Mouse (Mus musculus) megakaryocyte-erythroid progenitor cell, adult 5-6 weeks (primary cell): ENCODE data around the gene Olfr1441. TPM values are rescaled to one million over a fixed set of nuclear protein-coding genes. Genes with fewer than 3 reads are reported as not detected.

Experiments used
- ATAC-seq: replicated peaks from 2 replicates; pipeline ENCODE4 v1.8.0; 2016; ENCODE audit warnings: mild to moderate bottlenecking, inconsistent platforms; ENCODE audit not compliant: severe bottlenecking, poor library complexity, low FRiP score, low TSS enrichment
- total RNA-seq, 2 experiments: library from RNA; stranded (forward) in 1 of 2; stranded (reverse) in 1 of 2; fragments of 200-1000, 215-1000 nt in 1 of 2; fragments of >200 nt in 1 of 2; fragmentation: Nextera tagmentation in 1 of 2; gene quantifications; 2 replicates each; pipeline ENCODE4 v1.2.3; 2014 to 2017

Gene Olfr1441
- total RNA-seq, 2 experiments from 2014 or later: not detected

- ATAC-seq: no peak
Observed at GRCm38 (mm10) chr19:12460282-12461249, 43.3 kb downstream of the Olfr1441 start, which contains the start of gene Mpeg1. Mpeg1 (plus strand) TSS chr19:12460779.

DNA sequence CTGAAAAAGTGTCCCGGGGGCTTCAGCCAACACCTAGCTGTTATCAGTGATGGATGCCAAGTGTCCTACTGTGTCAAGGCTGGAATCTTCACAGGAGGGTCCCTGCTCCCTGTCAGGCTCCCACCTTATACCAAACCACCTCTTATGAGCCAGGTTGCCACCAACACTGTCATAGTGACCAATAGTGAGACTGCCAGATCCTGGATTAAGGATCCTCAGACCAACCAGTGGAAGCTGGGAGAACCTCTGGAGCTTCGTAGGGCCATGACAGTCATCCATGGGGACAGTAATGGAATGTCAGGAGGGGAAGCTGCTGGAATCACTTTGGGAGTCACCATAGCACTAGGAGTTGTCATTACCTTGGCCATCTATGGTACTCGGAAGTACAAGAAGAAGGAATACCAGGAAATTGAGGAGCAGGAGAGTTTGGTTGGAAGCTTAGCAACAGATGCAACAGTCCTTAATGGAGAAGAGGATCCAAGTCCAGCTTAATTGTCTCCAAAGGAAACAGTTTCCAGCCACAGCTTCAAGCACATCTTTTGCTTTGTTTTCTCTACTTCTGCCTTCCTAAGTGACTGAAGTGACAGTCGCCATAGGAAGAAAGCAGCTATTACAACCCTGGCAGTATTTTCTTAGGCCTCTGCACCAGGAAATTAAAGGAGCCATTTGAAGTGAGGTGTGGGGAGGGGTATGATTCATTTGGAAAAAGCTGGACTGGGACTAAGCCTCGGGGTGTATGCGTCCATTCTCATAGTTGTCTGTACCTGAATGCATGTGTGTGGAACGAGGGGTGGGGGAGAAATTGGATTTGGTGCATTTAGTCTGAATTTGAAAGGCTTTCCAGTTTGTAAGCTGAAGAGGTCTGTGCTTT, 45.9 kb downstream of the Olfr1441 start:
- ATAC-seq: no peak

GRCm38 (mm10) chr19:12463722-12464035, 46.4 kb downstream of the Olfr1441 start:
- no peak for ATAC-seq

DNA sequence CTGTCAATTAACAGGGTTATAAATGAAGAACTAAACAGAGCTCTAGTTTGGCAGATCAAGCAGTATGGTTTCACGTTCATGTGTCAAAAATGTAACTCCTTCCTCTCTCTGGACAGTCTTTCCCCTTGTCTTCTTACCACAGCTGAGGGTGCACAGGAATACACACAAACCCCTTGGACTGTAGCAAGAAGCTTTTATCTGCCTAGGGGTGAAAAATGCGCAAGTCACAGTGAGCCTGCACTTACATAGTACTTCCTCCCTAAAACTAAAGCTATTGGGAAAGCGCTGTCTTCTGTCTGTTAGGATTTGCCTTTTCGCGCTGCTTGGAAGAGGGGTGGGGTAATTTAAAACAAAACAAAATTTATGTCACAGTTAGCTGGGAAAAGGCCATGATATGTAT, 46.9 kb downstream of the Olfr1441 start:
- ATAC-seq: no peak

DNA sequence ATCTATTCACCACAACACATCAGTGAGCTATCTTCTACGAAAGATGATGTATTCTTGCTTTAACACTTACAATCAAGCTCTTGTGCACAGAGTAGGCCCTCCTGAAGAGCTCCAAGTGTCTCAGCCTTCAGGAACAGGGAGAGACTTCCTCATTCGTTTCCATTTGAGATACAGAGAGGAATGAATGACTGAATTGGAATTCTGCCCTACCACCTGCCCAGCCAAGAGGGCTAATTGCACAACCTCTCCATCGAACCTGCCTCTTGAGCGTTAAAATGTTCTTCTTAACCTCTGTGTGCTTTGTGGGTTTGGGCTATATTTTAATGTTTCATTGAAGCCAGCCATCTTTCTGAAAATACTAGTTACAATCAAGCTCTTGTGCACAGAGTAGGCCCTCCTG, 47.4 kb downstream of the Olfr1441 start:
- no peak for ATAC-seq

GRCm38 (mm10) chr19:12465530-12466144, 48.4 kb downstream of the Olfr1441 start:
- no peak for ATAC-seq

- ATAC-seq: peak; percentile 73
Observed at GRCm38 (mm10) chr19:12466204-12466603, 49.0 kb downstream of the Olfr1441 start.

DNA sequence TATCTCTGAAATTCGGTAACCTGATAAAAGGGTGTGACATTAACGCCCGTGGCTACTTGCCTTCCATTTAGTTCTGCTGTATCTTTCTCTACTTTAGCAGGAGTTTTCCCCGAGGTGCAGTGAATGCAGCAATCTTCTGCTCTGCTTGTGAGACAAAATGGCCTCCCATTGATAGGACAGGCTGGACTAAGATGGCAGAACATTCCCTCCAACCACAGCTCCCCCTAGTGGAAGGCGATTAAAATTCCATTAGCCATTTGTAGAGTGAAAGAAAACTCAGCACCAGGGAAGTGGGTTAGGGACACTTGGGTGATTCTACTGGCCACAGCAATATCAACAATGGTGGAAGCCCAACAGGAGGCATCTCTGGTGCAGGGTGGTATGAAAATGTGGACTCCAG, 50.2 kb downstream of the Olfr1441 start:
- peak; percentile 39; the same call in 1 of the 2 replicates for ATAC-seq

- no peak for ATAC-seq
Observed at GRCm38 (mm10) chr19:12471866-12472265, 54.6 kb downstream of the Olfr1441 start.

DNA sequence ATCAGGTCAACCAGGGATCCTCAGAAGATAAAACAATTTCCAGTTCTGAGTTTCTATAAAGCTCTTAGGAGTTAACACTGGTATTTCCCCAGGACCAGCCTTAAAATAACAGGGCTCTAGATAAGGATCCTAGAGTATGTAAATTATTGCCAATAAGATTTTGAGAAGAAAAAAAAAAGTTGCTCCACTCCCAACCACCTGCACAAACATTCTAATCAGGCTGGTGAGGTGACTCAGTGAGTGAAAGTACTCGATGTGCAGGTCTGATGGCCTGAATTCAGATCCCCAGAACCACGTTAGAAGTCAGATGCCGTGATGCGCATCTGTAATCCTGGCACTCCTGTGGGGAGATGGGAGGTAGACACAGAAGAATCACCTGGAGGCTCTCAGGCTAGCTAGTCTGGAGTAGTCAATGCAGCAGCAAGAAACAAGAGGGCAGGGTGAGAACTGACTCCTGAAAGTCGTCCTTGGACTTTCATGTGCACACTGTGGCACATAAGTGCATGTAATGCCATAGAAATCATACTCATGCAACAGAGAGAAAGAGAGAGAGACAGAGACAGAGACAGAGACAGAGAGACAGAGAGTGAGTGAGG, 55.2 kb downstream of the Olfr1441 start:
- no peak for ATAC-seq

Other genes starting within 250 kb of the Olfr1441 start
- not detected in 2 replicates for gene Olfr1555-ps1, start 247.3 kb upstream of the Olfr1441 start, total RNA-seq (2014; fragmentation: Nextera tagmentation)
- gene Olfr1555-ps1, start 247.3 kb upstream of the Olfr1441 start, total RNA-seq (2017): not detected in 2 replicates
- not detected in 2 replicates for gene Olfr1431, start 216.8 kb upstream of the Olfr1441 start, total RNA-seq (2014; fragmentation: Nextera tagmentation)
- not detected in 2 replicates for gene Olfr1431, start 216.8 kb upstream of the Olfr1441 start, total RNA-seq (2017)
- not detected in 2 replicates for gene Olfr1432, start 184.8 kb upstream of the Olfr1441 start, total RNA-seq (2014; fragmentation: Nextera tagmentation)
- gene Olfr1432, start 184.8 kb upstream of the Olfr1441 start, total RNA-seq (2017): not detected in 2 replicates
- not detected in 2 replicates for gene Olfr262, start 175.8 kb upstream of the Olfr1441 start, total RNA-seq (2014; fragmentation: Nextera tagmentation)
- not detected in 2 replicates for gene Olfr262, start 175.8 kb upstream of the Olfr1441 start, total RNA-seq (2017)
- not detected in 2 replicates for gene Olfr235, start 156.4 kb upstream of the Olfr1441 start, total RNA-seq (2014; fragmentation: Nextera tagmentation)
- gene Olfr235, start 156.4 kb upstream of the Olfr1441 start, total RNA-seq (2017): not detected in 2 replicates
- gene Olfr1434, start 137.6 kb upstream of the Olfr1441 start, total RNA-seq (2014; fragmentation: Nextera tagmentation): not detected in 2 replicates
- not detected in 2 replicates for gene Olfr1434, start 137.6 kb upstream of the Olfr1441 start, total RNA-seq (2017)
- gene Olfr1436, start 118.3 kb upstream of the Olfr1441 start, total RNA-seq (2014; fragmentation: Nextera tagmentation): not detected in 2 replicates
- gene Olfr1436, start 118.3 kb upstream of the Olfr1441 start, total RNA-seq (2017): not detected in 2 replicates
- gene Olfr1437, start 92.3 kb upstream of the Olfr1441 start, total RNA-seq (2014; fragmentation: Nextera tagmentation): not detected in 2 replicates
- gene Olfr1437, start 92.3 kb upstream of the Olfr1441 start, total RNA-seq (2017): not detected in 2 replicates
- gene Olfr1438-ps1, start 81.5 kb upstream of the Olfr1441 start, total RNA-seq (2014; fragmentation: Nextera tagmentation): not detected in 2 replicates
- not detected in 2 replicates for gene Olfr1438-ps1, start 81.5 kb upstream of the Olfr1441 start, total RNA-seq (2017)
- not detected in 2 replicates for gene Olfr1440, start 30.2 kb upstream of the Olfr1441 start, total RNA-seq (2014; fragmentation: Nextera tagmentation)
- not detected in 2 replicates for gene Olfr1440, start 30.2 kb upstream of the Olfr1441 start, total RNA-seq (2017)
- gene Pfpl, start 10.5 kb downstream of the Olfr1441 start, total RNA-seq (2014; fragmentation: Nextera tagmentation): not detected in 2 replicates
- not detected in 2 replicates for gene Pfpl, start 10.5 kb downstream of the Olfr1441 start, total RNA-seq (2017)
- 1.4 and 2.4 TPM in 2 replicates for gene Mpeg1, start 43.3 kb downstream of the Olfr1441 start, total RNA-seq (2014; fragmentation: Nextera tagmentation)
- gene Mpeg1, start 43.3 kb downstream of the Olfr1441 start, total RNA-seq (2017): 2.6 and 5.4 TPM in 2 replicates
- gene Dtx4, start 84.0 kb downstream of the Olfr1441 start, total RNA-seq (2014; fragmentation: Nextera tagmentation): 0.77 TPM in 1 of 2 replicates, not detected in the other
- 0.46 TPM in 1 of 2 replicates, not detected in the other for gene Dtx4, start 84.0 kb downstream of the Olfr1441 start, total RNA-seq (2017)
- 52.2 and 72.8 TPM in 2 replicates for gene Fam111a, start 128.3 kb downstream of the Olfr1441 start, total RNA-seq (2014; fragmentation: Nextera tagmentation)
- 118 and 128 TPM in 2 replicates for gene Fam111a, start 128.3 kb downstream of the Olfr1441 start, total RNA-seq (2017)
- gene Gm4952, start 182.5 kb downstream of the Olfr1441 start, total RNA-seq (2014; fragmentation: Nextera tagmentation): not detected in 2 replicates
- not detected in 2 replicates for gene Gm4952, start 182.5 kb downstream of the Olfr1441 start, total RNA-seq (2017)
- gene Glyat, start 215.9 kb downstream of the Olfr1441 start, total RNA-seq (2014; fragmentation: Nextera tagmentation): not detected in 2 replicates
- gene Glyat, start 215.9 kb downstream of the Olfr1441 start, total RNA-seq (2017): not detected in 2 replicates